Mouse (Mus musculus): ENCODE measurements around the gene Hyal3. TPM values are rescaled to one million over a fixed set of nuclear protein-coding genes. Genes with fewer than 3 reads are reported as not detected.
"Not testable (repeated sequence)": the region's sequence is repeated elsewhere in the genome, so short reads cannot be mapped to it uniquely, and the experiment has no call there.

The Hyal3 gene
- total RNA-seq, 1 experiment from 2014 or later, result 2.8 TPM

- DNase-seq, result no peak
Observed at GRCm38 (mm10) chr9:107571534-107572326, 8.9 kb upstream of the Hyal3 start.

GRCm38 (mm10) chr9:107572327-107572662 is 8.3 kb upstream of the Hyal3 start:
- DNase-seq, result no peak

- DNase-seq, result not testable (repeated sequence)
Observed at GRCm38 (mm10) chr9:107573774-107574173, 6.8 kb upstream of the Hyal3 start.

GRCm38 (mm10) chr9:107575579-107576356 is 4.8 kb upstream of the Hyal3 start:
- no peak for DNase-seq

GRCm38 (mm10) chr9:107576357-107577107 is 4.1 kb upstream of the Hyal3 start, which contains the start of gene Hyal1:
Gene Hyal1, plus strand, starts transcription at chr9:107576927.
- peak; percentile 86 for DNase-seq

- no peak for DNase-seq
Observed at GRCm38 (mm10) chr9:107577871-107578270, 2.7 kb upstream of the Hyal3 start.

- no peak for DNase-seq
Observed at GRCm38 (mm10) chr9:107578587-107578986, 2.0 kb upstream of the Hyal3 start, which contains the start of gene Naa80. Gene Naa80, plus strand, starts transcription at chr9:107578887.

- DNase-seq, result no peak
Observed at GRCm38 (mm10) chr9:107579023-107579900, 1.4 kb upstream of the Hyal3 start.

- no peak for DNase-seq
Observed at GRCm38 (mm10) chr9:107581584-107581983, 966 bp downstream of the Hyal3 start.

- no peak for DNase-seq
Observed at GRCm38 (mm10) chr9:107582509-107583062, 2.0 kb downstream of the Hyal3 start.

- no peak for DNase-seq
Observed at GRCm38 (mm10) chr9:107583174-107583573, 2.6 kb downstream of the Hyal3 start.

- no peak for DNase-seq
Observed at GRCm38 (mm10) chr9:107586504-107586903, 5.9 kb downstream of the Hyal3 start.

- peak; percentile 92 for DNase-seq
Observed at GRCm38 (mm10) chr9:107586974-107587832, 6.6 kb downstream of the Hyal3 start, which contains the start of gene Ifrd2. Gene Ifrd2, plus strand, starts transcription at chr9:107587642.

- peak; percentile 67 for DNase-seq
Observed at GRCm38 (mm10) chr9:107587833-107588639, 7.4 kb downstream of the Hyal3 start.

GRCm38 (mm10) chr9:107590058-107590772 is 9.6 kb downstream of the Hyal3 start:
- peak; percentile 28 for DNase-seq

- no peak for DNase-seq
Observed at GRCm38 (mm10) chr9:107590773-107591060, 10.1 kb downstream of the Hyal3 start.

- no peak for DNase-seq
Observed at GRCm38 (mm10) chr9:107593101-107593976, 12.7 kb downstream of the Hyal3 start.
